Mouse (Mus musculus): ENCODE results near the gene Efna5.

- peak; percentile 82 for TF ChIP-seq CTCF (conservative IDR thresholded peaks at IDR 0.05; ENCODE audit: insufficient read depth, insufficient read length, low read depth, low read length)
- TF ChIP-seq POLR2A (IDR thresholded peaks at IDR 0.05; ENCODE audit: low read depth, low read length), result no peak
Measured at GRCm38 (mm10) chr17:62884129-62884506, 3.0 kb upstream of the Efna5 start.
